Mouse (Mus musculus) heart, adult 2 months (tissue): Measurements from ENCODE around the gene Ndufv2.

Experiments
- CTCF ChIP-seq: fragments of 200-600 bp; IDR thresholded peaks from 2 replicates; pipeline ENCODE4 v1.8.1; 2022; ENCODE audit warnings: antibody characterized with exemption, mild to moderate bottlenecking, moderate library complexity
- POLR2A ChIP-seq: fragments of 200-500 bp; IDR thresholded peaks from 2 replicates; pipeline ENCODE4 v1.6.1; 2011; ENCODE audit warnings: mild to moderate bottlenecking, low read depth, low read length, control low read depth; ENCODE audit not compliant: insufficient read depth

GRCm38 (mm10) chr17:66100566-66101379 is 586 bp downstream of the Ndufv2 start:
- TF ChIP-seq CTCF (no peak), POLR2A (no peak)
